Mouse (Mus musculus) liver, embryonic 13.5 days (tissue): Measurements from ENCODE around the gene Cd180. TPM values are rescaled to one million over a fixed set of nuclear protein-coding genes. Genes with fewer than 3 reads are reported as not detected.

Experiments used
- ATAC-seq: fragments of 200-750 bp; cut with Nextera tagmentation; 2 replicates; pipeline ENCODE4 v1.8.0; 2017; ENCODE audit warnings: low read depth, mild to moderate bottlenecking, moderate number of reproducible peaks, moderate library complexity
- DNase-seq: peaks from one replicate; pipeline ENCODE4 v3.0.0; 2022
- H3K27ac ChIP-seq: fragments of 300-500 bp; sonication (generic); 2 replicates; pipeline ENCODE4 v1.5.1; 2015; ENCODE audit warnings: moderate library complexity, mild to moderate bottlenecking, inconsistent platforms
- H3K27me3 ChIP-seq: fragments of 300-500 bp; sonication (generic); 2 replicates; pipeline ENCODE4 v1.6.1; 2015; ENCODE audit warnings: mild to moderate bottlenecking, inconsistent platforms
- H3K36me3 ChIP-seq: fragments of 300-500 bp; sonication (generic); 2 replicates; pipeline ENCODE4 v1.6.1; 2015; ENCODE audit warnings: mild to moderate bottlenecking, inconsistent platforms
- H3K4me1 ChIP-seq: fragments of 300-500 bp; sonication (generic); replicated peaks from 2 replicates; pipeline ENCODE4 v1.6.1; 2015; ENCODE audit warnings: inconsistent platforms
- H3K4me2 ChIP-seq: fragments of 300-500 bp; sonication (generic); 2 replicates; pipeline ENCODE4 v1.6.1; 2015; ENCODE audit warnings: inconsistent platforms, mild to moderate bottlenecking, moderate library complexity
- H3K4me3 ChIP-seq: fragments of 300-500 bp; sonication (generic); replicated peaks from 2 replicates; pipeline ENCODE4 v1.5.1; 2015; ENCODE audit warnings: mild to moderate bottlenecking, inconsistent platforms
- H3K9ac ChIP-seq: fragments of 300-500 bp; sonication (generic); 2 replicates; pipeline ENCODE4 v1.6.1; 2015; ENCODE audit warnings: mild to moderate bottlenecking, inconsistent platforms
- H3K9me3 ChIP-seq: fragments of 300-500 bp; sonication (generic); replicated peaks from 2 replicates; pipeline ENCODE4 v1.6.1; 2016; ENCODE audit warnings: inconsistent platforms
- WGBS: fragments of 180-500 bp; shearing (Covaris S2); methylation state at CpG from one replicate; pipeline ENCODE4 v1.1.7; 2015; ENCODE audit not compliant: insufficient replicate concordance; 5-methylcytosine and 5-hydroxymethylcytosine counted together
- polyA plus RNA-seq: library from polyadenylated mRNA; unstranded; fragments of >200 nt; fragmentation: Nextera tagmentation; extraction: Ambion mirVana; gene quantifications from 2 replicates; pipeline ENCODE4 v1.2.1, GENCODE M21; 2015

Cd180 gene
- polyA plus RNA-seq, 1 experiment from 2014 or later = 0.91 TPM

DNA sequence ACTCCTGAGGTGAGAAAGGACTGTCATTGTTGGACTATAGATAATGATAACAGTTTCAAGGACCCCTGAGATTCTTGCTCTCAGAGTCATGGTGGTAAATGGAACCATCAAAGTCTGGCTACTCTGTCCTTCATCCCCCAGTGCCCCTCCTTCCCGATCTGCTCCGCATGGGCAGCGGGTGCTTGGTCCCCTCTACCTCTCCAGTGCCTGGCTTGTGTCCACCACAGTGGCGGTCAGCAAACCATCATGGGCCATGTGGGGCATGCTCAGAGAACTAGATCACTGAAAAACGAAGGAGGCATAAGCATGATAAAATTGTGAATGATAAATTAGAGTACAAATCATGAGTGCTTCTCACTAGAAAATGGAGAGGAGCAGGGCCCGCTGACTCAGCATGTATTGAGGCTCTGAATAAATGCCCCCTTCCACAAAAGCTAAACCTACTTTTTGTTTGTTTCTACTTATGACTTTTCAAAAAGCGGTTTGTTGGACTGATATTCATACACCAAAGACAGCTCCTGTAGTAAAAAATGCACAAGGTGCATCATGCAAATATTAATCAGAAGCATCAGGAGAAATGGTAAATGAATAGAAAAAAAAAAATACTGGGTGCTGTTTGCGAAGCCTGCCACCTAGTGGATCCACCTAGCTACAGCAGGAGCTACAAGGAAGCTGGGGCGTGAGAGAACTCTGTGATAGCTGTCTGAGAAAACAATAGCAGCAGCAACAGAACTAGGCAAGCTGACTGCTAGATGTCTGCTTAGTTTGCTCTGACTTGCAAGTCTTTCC is 51.3 kb downstream of the Cd180 start:
- peaks cover 9% of the 10 kb centered on the region for H3K4me1 ChIP-seq
- no peak overlapping the region for H3K27ac ChIP-seq

DNA sequence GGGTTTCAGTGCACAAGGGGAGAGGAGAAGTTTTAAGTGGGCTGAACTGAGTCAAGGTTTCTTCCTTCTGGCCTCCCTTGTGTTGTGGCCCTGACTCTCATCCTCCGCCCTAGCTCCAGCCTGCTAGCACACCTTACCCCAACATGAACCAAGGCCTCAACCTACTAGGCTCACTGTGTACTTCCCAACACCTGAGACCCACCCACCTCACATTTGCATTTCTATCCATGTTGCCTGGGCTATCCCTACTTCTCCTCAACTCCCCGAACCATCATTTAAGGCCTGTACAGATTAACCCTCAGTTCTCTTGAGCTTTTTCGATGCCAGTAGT is 51.9 kb downstream of the Cd180 start:
- H3K36me3 ChIP-seq = peaks cover 13% of the 10 kb centered on the region; the same call in 1 of the 2 replicates
- no peaks in the 10 kb centered on the region for H3K27me3 ChIP-seq
- H3K9me3 ChIP-seq = no peaks in the 10 kb centered on the region
- no peak overlapping the region for H3K4me3 ChIP-seq
- H3K9ac ChIP-seq = no peak overlapping the region
- 81% methylated on average over 3 of the region's 3 CpGs for WGBS
- DNase-seq (no peak), ATAC-seq (no peak)
- H3K27ac ChIP-seq = no peak overlapping the region
- peaks cover 4% of the 10 kb centered on the region for H3K4me1 ChIP-seq
- no peak overlapping the region for H3K4me2 ChIP-seq

More for the DNA sequence above, 51.3 kb downstream of the Cd180 start:
- Histone ChIP-seq H3K4me2 (no peak overlapping the region), H3K9ac (no peak overlapping the region), H3K27me3 (no peaks in the 10 kb centered on the region), H3K4me3 (no peak overlapping the region), H3K9me3 (no peaks in the 10 kb centered on the region), H3K36me3 (peaks cover 8% of the 10 kb centered on the region; the same call in 1 of the 2 replicates)
- ATAC-seq (no peak), DNase-seq (peak; percentile 42)
- 53% methylated on average over 9 of the region's 9 CpGs for WGBS

GRCm38 (mm10) chr13:102745626-102746342 is 52.4 kb downstream of the Cd180 start:
- ATAC-seq (no peak), DNase-seq (no peak)
- no peak overlapping the region for H3K27ac ChIP-seq
- peaks cover 16% of the 10 kb centered on the region; the same call in 1 of the 2 replicates for H3K36me3 ChIP-seq
- H3K4me1 ChIP-seq = no peaks in the 10 kb centered on the region
- no peaks in the 10 kb centered on the region for H3K27me3 ChIP-seq
- no peaks in the 10 kb centered on the region for H3K9me3 ChIP-seq
- no peak overlapping the region for H3K9ac ChIP-seq
- H3K4me3 ChIP-seq = no peak overlapping the region
- H3K4me2 ChIP-seq = no peak overlapping the region
- WGBS = 73% methylated on average over 9 of the region's 9 CpGs

DNA sequence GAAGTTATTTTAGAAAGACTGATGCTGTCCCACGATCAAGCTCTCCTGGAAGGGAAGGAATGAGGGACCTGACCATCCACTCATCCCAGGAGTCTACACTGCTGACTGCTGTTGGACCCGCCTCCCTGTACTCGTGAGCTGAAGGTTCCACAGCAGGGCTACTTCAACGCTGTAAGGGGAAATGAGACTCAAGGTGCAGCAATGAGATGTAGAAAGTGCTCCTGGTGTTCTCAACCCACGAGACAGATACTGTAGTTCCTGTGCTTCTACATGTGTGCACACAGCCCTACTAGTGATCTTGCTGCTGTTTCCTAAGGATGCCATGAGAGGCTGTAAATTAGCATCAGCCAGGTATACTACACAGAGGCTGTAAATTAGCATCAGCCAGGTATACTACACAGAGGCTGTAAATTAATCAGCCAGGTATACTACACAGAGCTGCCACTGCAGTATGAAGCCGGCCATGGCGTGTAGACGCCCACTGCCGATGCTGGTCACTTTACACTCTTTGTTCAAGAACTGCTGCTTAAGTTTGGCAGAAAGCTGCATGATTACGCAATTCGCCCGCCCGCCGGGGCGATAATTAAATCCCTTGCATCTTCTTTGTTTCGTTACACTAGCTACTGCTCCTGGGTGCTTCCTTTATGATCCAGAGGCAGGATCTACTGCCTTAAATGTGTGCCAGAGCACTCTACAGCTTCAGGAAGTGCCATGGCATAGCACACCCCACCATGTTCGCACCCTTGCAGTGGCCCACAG is 53.6 kb downstream of the Cd180 start:
- peaks cover 18% of the 10 kb centered on the region; the same call in 1 of the 2 replicates for H3K36me3 ChIP-seq
- no peak overlapping the region for H3K9ac ChIP-seq
- no peak overlapping the region for H3K4me2 ChIP-seq
- DNase-seq (no peak), ATAC-seq (no peak)
- no peaks in the 10 kb centered on the region for H3K4me1 ChIP-seq
- H3K9me3 ChIP-seq = no peaks in the 10 kb centered on the region
- no peaks in the 10 kb centered on the region for H3K27me3 ChIP-seq
- no peak overlapping the region for H3K4me3 ChIP-seq
- 66% methylated on average over 17 of the region's 17 CpGs for WGBS
- H3K27ac ChIP-seq = no peak overlapping the region

- DNase-seq (no peak), ATAC-seq (no peak)
- Histone ChIP-seq H3K27ac (no peak overlapping the region), H3K36me3 (peaks cover 20% of the 10 kb centered on the region; the same call in 1 of the 2 replicates), H3K9me3 (no peaks in the 10 kb centered on the region), H3K27me3 (no peaks in the 10 kb centered on the region), H3K4me3 (no peak overlapping the region), H3K4me1 (peaks cover 10% of the 10 kb centered on the region), H3K4me2 (no peak overlapping the region), H3K9ac (no peak overlapping the region)
- WGBS = 75% methylated on average over 6 of the region's 6 CpGs
These were observed 55.8 kb downstream of the Cd180 start for GRCm38 (mm10) chr13:102749194-102749593.

- peaks cover 20% of the 10 kb centered on the region; the same call in 1 of the 2 replicates for H3K36me3 ChIP-seq
- H3K9ac ChIP-seq = no peak overlapping the region
- H3K9me3 ChIP-seq = no peaks in the 10 kb centered on the region
- no peak overlapping the region for H3K4me2 ChIP-seq
- ATAC-seq (no peak), DNase-seq (no peak)
- 82% methylated on average over 10 of the region's 10 CpGs for WGBS
- H3K27ac ChIP-seq = no peak overlapping the region
- H3K4me1 ChIP-seq = peaks cover 17% of the 10 kb centered on the region
- H3K4me3 ChIP-seq = no peak overlapping the region
- no peaks in the 10 kb centered on the region for H3K27me3 ChIP-seq
These were observed 56.5 kb downstream of the Cd180 start for GRCm38 (mm10) chr13:102749891-102750290.

DNA sequence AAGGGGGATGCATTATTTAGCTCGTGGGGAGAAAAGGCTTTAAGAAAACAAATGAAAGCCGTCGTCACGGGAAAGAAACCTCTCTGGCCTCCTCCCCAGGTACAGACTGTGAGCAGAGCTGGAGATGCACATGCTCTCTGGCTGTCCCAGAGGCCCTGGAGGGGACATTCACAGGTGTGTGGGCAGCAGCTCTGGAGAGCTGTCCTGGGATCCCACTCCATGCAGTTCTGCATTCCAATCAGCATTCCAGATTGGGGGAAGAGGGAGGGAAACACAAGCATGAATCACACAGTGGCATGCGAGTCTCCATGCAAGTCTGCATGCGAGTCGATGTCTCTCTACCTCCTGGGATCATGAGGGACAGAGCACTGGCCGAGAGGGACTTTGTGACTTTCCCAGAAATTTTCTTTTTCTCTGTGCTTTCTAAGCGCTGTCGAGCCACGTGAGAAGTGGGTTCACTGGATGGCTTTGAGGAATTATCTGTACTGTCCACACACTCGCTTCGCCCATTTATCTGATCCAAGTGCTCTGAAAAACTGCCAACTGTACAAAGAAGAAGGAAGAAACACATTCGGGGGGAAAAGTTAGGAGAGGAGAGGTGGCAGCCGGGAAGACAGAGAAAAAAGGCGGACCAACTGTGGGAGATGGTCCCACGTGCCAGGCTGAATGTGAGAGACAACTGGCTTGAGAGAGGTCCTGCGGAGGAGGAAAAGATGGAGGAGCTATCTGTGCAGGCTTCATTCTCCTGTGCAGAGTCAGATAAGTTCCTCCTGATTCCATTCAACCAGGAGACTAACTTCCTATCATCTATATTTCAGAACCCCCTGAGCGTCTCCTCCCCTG is 60.6 kb downstream of the Cd180 start:
- H3K4me3 ChIP-seq = no peak overlapping the region
- peak; percentile 53 for DNase-seq
- peak overlapping the region; percentile 47 for H3K27ac ChIP-seq
- WGBS = 40% methylated on average over 19 of the region's 19 CpGs
- peak overlapping the region; percentile 46 for H3K9ac ChIP-seq
- no peaks in the 10 kb centered on the region for H3K9me3 ChIP-seq
- peaks cover 25% of the 10 kb centered on the region for H3K4me1 ChIP-seq
- peak; percentile 90 for ATAC-seq
- H3K27me3 ChIP-seq = no peaks in the 10 kb centered on the region
- peaks cover 26% of the 10 kb centered on the region; the same call in 1 of the 2 replicates for H3K36me3 ChIP-seq
- H3K4me2 ChIP-seq = peak overlapping the region; percentile 39; the same call in 1 of the 2 replicates

- ATAC-seq (no peak), DNase-seq (no peak)
- Histone ChIP-seq H3K27me3 (no peaks in the 10 kb centered on the region), H3K36me3 (peaks cover 19% of the 10 kb centered on the region; the same call in 1 of the 2 replicates), H3K27ac (no peak overlapping the region), H3K9me3 (no peaks in the 10 kb centered on the region), H3K4me3 (no peak overlapping the region), H3K4me2 (no peak overlapping the region), H3K4me1 (peaks cover 25% of the 10 kb centered on the region), H3K9ac (no peak overlapping the region)
- 85% methylated on average over 8 of the region's 8 CpGs for WGBS
These were observed 61.8 kb downstream of the Cd180 start for GRCm38 (mm10) chr13:102755124-102755523.

DNA sequence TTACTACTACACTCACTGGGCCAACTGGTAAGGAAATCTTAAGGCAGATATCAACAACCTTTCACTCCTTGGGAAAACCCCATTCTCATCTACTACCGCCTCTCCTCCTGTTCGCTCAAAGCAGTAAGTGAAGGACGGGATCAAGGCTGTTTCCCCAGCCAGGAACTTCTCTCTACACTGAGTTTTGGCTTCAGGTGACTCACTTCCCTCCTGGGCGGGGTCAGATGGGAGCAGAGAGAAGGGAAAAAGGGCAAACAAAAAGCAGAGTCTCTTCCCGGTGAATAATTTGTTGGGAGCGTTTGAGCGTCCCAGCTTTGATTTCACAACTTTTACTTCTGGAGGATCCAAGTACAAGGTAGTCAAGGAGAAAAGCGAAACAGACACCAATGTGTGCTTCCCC is 62.7 kb downstream of the Cd180 start:
- peaks cover 12% of the 10 kb centered on the region; the same call in 1 of the 2 replicates for H3K36me3 ChIP-seq
- H3K27me3 ChIP-seq = no peaks in the 10 kb centered on the region
- ATAC-seq (no peak), DNase-seq (no peak)
- peaks cover 25% of the 10 kb centered on the region for H3K4me1 ChIP-seq
- no peak overlapping the region for H3K9ac ChIP-seq
- no peaks in the 10 kb centered on the region for H3K9me3 ChIP-seq
- WGBS = 84% methylated on average over 8 of the region's 8 CpGs
- no peak overlapping the region for H3K27ac ChIP-seq
- no peak overlapping the region for H3K4me2 ChIP-seq
- H3K4me3 ChIP-seq = no peak overlapping the region

GRCm38 (mm10) chr13:102758021-102758420 is 64.7 kb downstream of the Cd180 start:
- ATAC-seq (no peak), DNase-seq (no peak)
- H3K27me3 ChIP-seq = no peaks in the 10 kb centered on the region
- 0 out of 2 replicates have a peak, but pooled peaks cover 6% of the 10 kb centered on the region for H3K36me3 ChIP-seq
- no peak overlapping the region for H3K9ac ChIP-seq
- H3K27ac ChIP-seq = no peak overlapping the region
- no peaks in the 10 kb centered on the region for H3K9me3 ChIP-seq
- peaks cover 25% of the 10 kb centered on the region for H3K4me1 ChIP-seq
- H3K4me3 ChIP-seq = no peak overlapping the region
- 72% methylated on average over 6 of the region's 6 CpGs for WGBS
- H3K4me2 ChIP-seq = no peak overlapping the region
